Mouse (Mus musculus) neural tube, embryonic 15.5 days (tissue): ENCODE measurements at regions not wholly inside any gene's neighbourhood (a gene's known extent, or its start where the extent isn't known, plus 50 kb on each side); places are given as distances from the start of the nearest gene placed in this dataset.

Experiments
- ATAC-seq: fragments of 200-750 bp; cut with Nextera tagmentation; 2 replicates; pipeline ENCODE4 v1.8.0; 2017; ENCODE audit warnings: mild to moderate bottlenecking, moderate TSS enrichment, moderate library complexity; ENCODE audit not compliant: low FRiP score
- H3K27ac ChIP-seq: fragments of 300-500 bp; sonication (generic); replicated peaks from 2 replicates; pipeline ENCODE4 v1.5.1; 2015; ENCODE audit warnings: mild to moderate bottlenecking, inconsistent platforms
- H3K27me3 ChIP-seq: fragments of 300-500 bp; sonication (generic); replicated peaks from 2 replicates; pipeline ENCODE4 v1.6.1; 2015; ENCODE audit warnings: inconsistent platforms
- H3K36me3 ChIP-seq: fragments of 300-500 bp; sonication (generic); 2 replicates; pipeline ENCODE4 v1.6.1; 2015; ENCODE audit warnings: inconsistent platforms
- H3K4me1 ChIP-seq: fragments of 300-500 bp; sonication (generic); 2 replicates; pipeline ENCODE4 v1.6.1; 2015; ENCODE audit warnings: inconsistent platforms
- H3K4me2 ChIP-seq: fragments of 300-500 bp; sonication (generic); 2 replicates; pipeline ENCODE4 v1.6.1; 2015; ENCODE audit warnings: inconsistent platforms, mild to moderate bottlenecking, moderate library complexity
- H3K4me3 ChIP-seq: fragments of 300-500 bp; sonication (generic); replicated peaks from 2 replicates; pipeline ENCODE4 v1.5.1; 2015; ENCODE audit warnings: mild to moderate bottlenecking, inconsistent platforms
- H3K9ac ChIP-seq: fragments of 300-500 bp; sonication (generic); replicated peaks from 2 replicates; pipeline ENCODE4 v1.6.1; 2015; ENCODE audit warnings: mild to moderate bottlenecking, inconsistent platforms
- H3K9me3 ChIP-seq: fragments of 300-500 bp; sonication (generic); replicated peaks from 2 replicates; pipeline ENCODE4 v1.6.1; 2016; ENCODE audit warnings: inconsistent platforms
- WGBS: fragments of 180-500 bp; shearing (Covaris S2); methylation state at CpG from one replicate; pipeline ENCODE4 v1.1.7; 2015; ENCODE audit warnings: mixed read lengths; 5-methylcytosine and 5-hydroxymethylcytosine counted together

- H3K4me1 ChIP-seq: no peaks in the 10 kb centered on the region
- WGBS: 7% methylated on average over 6 of the region's 6 CpGs
- no peaks in the 10 kb centered on the region for H3K27me3 ChIP-seq
- H3K4me3 ChIP-seq: no peak overlapping the region
- no peak overlapping the region for H3K27ac ChIP-seq
- no peaks in the 10 kb centered on the region for H3K36me3 ChIP-seq
- no peak overlapping the region for H3K9ac ChIP-seq
- H3K4me2 ChIP-seq: no peak overlapping the region
- H3K9me3 ChIP-seq: no peaks in the 10 kb centered on the region
- ATAC-seq: no peak
These were observed 73.0 kb upstream of the Ifngr1 start for GRCm38 (mm10) chr10:19518763-19519162.

GRCm38 (mm10) chr10:19522198-19522597 is 69.6 kb upstream of the Ifngr1 start:
- Histone ChIP-seq H3K36me3 (no peaks in the 10 kb centered on the region), H3K27me3 (no peaks in the 10 kb centered on the region), H3K4me3 (no peak overlapping the region), H3K27ac (no peak overlapping the region), H3K9me3 (no peaks in the 10 kb centered on the region), H3K4me1 (no peaks in the 10 kb centered on the region), H3K4me2 (no peak overlapping the region), H3K9ac (no peak overlapping the region)
- ATAC-seq: no peak
- 64% methylated on average over 2 of the region's 2 CpGs for WGBS

GRCm38 (mm10) chr10:19525939-19526338 is 65.8 kb upstream of the Ifngr1 start:
- H3K4me3 ChIP-seq: no peak overlapping the region
- no peak overlapping the region for H3K4me2 ChIP-seq
- H3K36me3 ChIP-seq: no peaks in the 10 kb centered on the region

GRCm38 (mm10) chr10:19526353-19526752 is 65.4 kb upstream of the Ifngr1 start:
- Histone ChIP-seq H3K27ac (no peak overlapping the region), H3K27me3 (no peaks in the 10 kb centered on the region), H3K9ac (no peak overlapping the region), H3K4me3 (no peak overlapping the region), H3K9me3 (no peaks in the 10 kb centered on the region), H3K4me1 (no peaks in the 10 kb centered on the region), H3K36me3 (no peaks in the 10 kb centered on the region), H3K4me2 (no peak overlapping the region)
- no peak for ATAC-seq
- WGBS: 42% methylated on average over 1 of the region's 1 CpGs

More at GRCm38 (mm10) chr10:19525939-19526338, 65.8 kb upstream of the Ifngr1 start:
- no peaks in the 10 kb centered on the region for H3K27me3 ChIP-seq
- no peak for ATAC-seq
- H3K4me1 ChIP-seq: no peaks in the 10 kb centered on the region
- no peak overlapping the region for H3K27ac ChIP-seq
- no peaks in the 10 kb centered on the region for H3K9me3 ChIP-seq
- H3K9ac ChIP-seq: no peak overlapping the region

- no peaks in the 10 kb centered on the region for H3K9me3 ChIP-seq
- no peak overlapping the region for H3K4me3 ChIP-seq
- no peaks in the 10 kb centered on the region for H3K27me3 ChIP-seq
- no peaks in the 10 kb centered on the region for H3K4me1 ChIP-seq
- no peak overlapping the region for H3K9ac ChIP-seq
- H3K27ac ChIP-seq: no peak overlapping the region
- H3K36me3 ChIP-seq: no peaks in the 10 kb centered on the region
- WGBS: 93% methylated on average over 5 of the region's 5 CpGs
- no peak for ATAC-seq
- no peak overlapping the region for H3K4me2 ChIP-seq
These were observed 62.1 kb upstream of the Ifngr1 start for GRCm38 (mm10) chr10:19529655-19530054.

GRCm38 (mm10) chr10:19530056-19530455 is 61.7 kb upstream of the Ifngr1 start:
- no peaks in the 10 kb centered on the region for H3K27me3 ChIP-seq
- no peak for ATAC-seq
- no peaks in the 10 kb centered on the region for H3K36me3 ChIP-seq
- H3K4me2 ChIP-seq: no peak overlapping the region
- WGBS: 97% methylated on average over 6 of the region's 6 CpGs
- H3K9me3 ChIP-seq: no peaks in the 10 kb centered on the region
- no peaks in the 10 kb centered on the region for H3K4me1 ChIP-seq
- H3K4me3 ChIP-seq: no peak overlapping the region
- no peak overlapping the region for H3K9ac ChIP-seq
- H3K27ac ChIP-seq: no peak overlapping the region

GRCm38 (mm10) chr10:19531452-19531851 is 60.3 kb upstream of the Ifngr1 start:
- Histone ChIP-seq H3K9ac (no peak overlapping the region), H3K4me3 (no peak overlapping the region), H3K9me3 (no peaks in the 10 kb centered on the region), H3K36me3 (no peaks in the 10 kb centered on the region), H3K4me1 (no peaks in the 10 kb centered on the region), H3K27me3 (no peaks in the 10 kb centered on the region), H3K27ac (no peak overlapping the region), H3K4me2 (no peak overlapping the region)
- ATAC-seq: no peak
- 49% methylated on average over 1 of the region's 1 CpGs for WGBS

GRCm38 (mm10) chr10:19532790-19533189 is 59.0 kb upstream of the Ifngr1 start:
- no peak overlapping the region for H3K4me3 ChIP-seq
- no peak overlapping the region for H3K4me2 ChIP-seq
- H3K9ac ChIP-seq: no peak overlapping the region
- ATAC-seq: no peak
- no peak overlapping the region for H3K27ac ChIP-seq
- no peaks in the 10 kb centered on the region for H3K36me3 ChIP-seq
- no peaks in the 10 kb centered on the region for H3K9me3 ChIP-seq
- WGBS: 88% methylated on average over 3 of the region's 3 CpGs
- no peaks in the 10 kb centered on the region for H3K4me1 ChIP-seq
- no peaks in the 10 kb centered on the region for H3K27me3 ChIP-seq

- WGBS: 54% methylated on average over 1 of the region's 1 CpGs
- H3K36me3 ChIP-seq: no peaks in the 10 kb centered on the region
- no peak for ATAC-seq
These were observed 57.9 kb upstream of the Ifngr1 start for GRCm38 (mm10) chr10:19533846-19534245.

More at GRCm38 (mm10) chr10:19533846-19534245, 57.9 kb upstream of the Ifngr1 start:
- Histone ChIP-seq H3K4me1 (no peaks in the 10 kb centered on the region), H3K4me2 (no peak overlapping the region), H3K27ac (no peak overlapping the region), H3K27me3 (no peaks in the 10 kb centered on the region), H3K4me3 (no peak overlapping the region), H3K9ac (no peak overlapping the region), H3K9me3 (no peaks in the 10 kb centered on the region)
